Mouse (Mus musculus): ENCODE measurements around the gene Snapc4. TPM values are rescaled to one million over a fixed set of nuclear protein-coding genes. Genes with fewer than 3 reads are reported as not detected.
A peak's percentile ranks its signal among the peaks of the same experiment; 100 is the strongest.

Gene Snapc4
- polyA plus RNA-seq, 1 experiment from 2014 or later, result 32.8 TPM

DNA sequence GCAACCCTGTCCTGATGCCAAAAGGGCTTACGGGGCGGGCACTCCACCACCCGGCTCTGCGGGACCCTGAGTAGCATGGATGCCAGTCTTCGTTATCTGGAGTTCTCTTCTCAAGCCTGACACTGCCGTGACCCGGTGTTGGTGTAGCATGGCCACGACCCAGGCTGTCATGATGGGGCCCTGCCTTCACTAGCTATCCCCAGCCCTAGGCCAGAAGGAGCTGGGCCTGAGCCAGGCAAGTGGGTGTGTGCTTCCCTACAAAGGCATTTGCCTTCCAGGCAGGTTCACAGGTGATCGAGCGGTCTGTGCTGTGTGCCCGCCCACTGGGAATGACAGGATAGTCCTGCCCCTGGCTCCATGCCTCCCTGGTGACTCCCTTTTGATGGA is 64.5 kb downstream of the Snapc4 start:
- Histone ChIP-seq H3K27me3 (ENCODE audit: insufficient read depth, low read length) (no peaks in the 10 kb centered on the region), H3K9me3 (ENCODE audit: low read depth, low read length) (no peaks in the 10 kb centered on the region), H3K27ac (ENCODE audit: low read depth) (peak overlapping the region; percentile 99), H3K4me1 (ENCODE audit: insufficient read depth) (peaks cover 34% of the 10 kb centered on the region), H3K9ac (peak overlapping the region; percentile 92), H3K4me2 (peak overlapping the region; percentile 92), H3K36me3 (ENCODE audit: insufficient read depth) (peaks cover 17% of the 10 kb centered on the region; the same call in 1 of the 2 replicates), H3K4me3 (ENCODE audit: low read depth, low read length) (peak overlapping the region; percentile 87)
- no peak for TF ChIP-seq CTCF (IDR thresholded peaks at IDR 0.05; ENCODE audit: low read depth)
- 0% methylated on average over 11 of the region's 11 CpGs for WGBS
- DNase-seq (peak; percentile 70), ATAC-seq (ENCODE audit: insufficient read depth) (peak; percentile 13)

DNA sequence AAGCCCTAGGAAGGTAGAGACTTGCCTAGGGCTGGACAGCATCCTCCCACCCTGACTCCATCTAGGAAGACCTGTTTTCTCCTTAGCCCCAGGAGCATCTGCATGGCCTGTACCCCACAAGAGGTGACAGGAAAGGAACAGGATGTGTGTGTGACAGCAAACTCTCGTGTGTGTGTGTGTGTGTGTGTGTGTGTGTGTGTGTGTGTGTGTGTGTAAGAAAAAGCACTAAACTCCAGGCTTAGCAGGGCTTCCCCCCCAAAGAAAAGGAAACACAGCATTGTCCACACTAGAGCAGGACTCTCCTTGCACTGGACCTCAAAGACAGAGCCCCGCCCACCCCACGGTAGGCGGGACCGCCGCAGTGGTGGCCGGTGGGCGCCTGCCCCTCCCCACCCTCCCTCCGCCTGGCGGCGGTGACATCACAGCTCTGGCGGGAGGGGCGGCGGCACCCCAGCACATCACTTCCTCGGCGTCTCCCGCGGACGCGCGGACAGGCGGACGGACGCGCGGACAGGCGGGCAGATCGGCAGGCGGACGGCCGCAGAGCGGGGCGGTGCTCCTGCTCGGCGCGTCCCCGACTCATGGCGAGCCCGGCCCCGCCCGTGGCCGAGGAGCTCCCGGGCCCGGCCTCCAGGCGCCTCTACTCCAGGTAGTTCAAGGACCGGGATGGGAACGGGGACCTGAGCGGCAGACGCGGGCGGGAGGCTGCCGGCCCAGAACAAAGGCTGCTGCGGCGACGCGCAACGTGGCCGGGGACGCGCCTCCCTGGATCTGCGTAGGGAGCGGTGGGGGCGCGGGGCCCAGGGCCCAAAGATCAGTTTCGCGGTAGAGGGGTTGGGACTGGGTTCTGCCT is 65.2 kb downstream of the Snapc4 start, which contains the start of gene Gpsm1:
Gene Gpsm1 (plus strand): TSS at position 444 of the 853 bp plus-strand sequence.
- peak; percentile 68 for ATAC-seq (ENCODE audit: insufficient read depth)
- H3K36me3 ChIP-seq (ENCODE audit: insufficient read depth), result peaks cover 17% of the 10 kb centered on the region; the same call in 1 of the 2 replicates
- peak within 1 kb of the TSS; percentile 87 for H3K4me3 ChIP-seq (ENCODE audit: low read depth, low read length)
- H3K9ac ChIP-seq, result peak within 1 kb of the TSS; percentile 92
- TF ChIP-seq CTCF (IDR thresholded peaks at IDR 0.05; ENCODE audit: low read depth), result no peak
- H3K4me2 ChIP-seq, result peak within 1 kb of the TSS; percentile 92
- H3K9me3 ChIP-seq (ENCODE audit: low read depth, low read length), result no peaks in the 10 kb centered on the region
- H3K4me1 ChIP-seq (ENCODE audit: insufficient read depth), result peaks cover 34% of the 10 kb centered on the region
- WGBS, result under 1% methylated on average over 62 of the region's 66 CpGs
- peak; percentile 95 for DNase-seq
- H3K27me3 ChIP-seq (ENCODE audit: insufficient read depth, low read length), result no peaks in the 10 kb centered on the region
- peak within 1 kb of the TSS; percentile 99 for H3K27ac ChIP-seq (ENCODE audit: low read depth)

DNA sequence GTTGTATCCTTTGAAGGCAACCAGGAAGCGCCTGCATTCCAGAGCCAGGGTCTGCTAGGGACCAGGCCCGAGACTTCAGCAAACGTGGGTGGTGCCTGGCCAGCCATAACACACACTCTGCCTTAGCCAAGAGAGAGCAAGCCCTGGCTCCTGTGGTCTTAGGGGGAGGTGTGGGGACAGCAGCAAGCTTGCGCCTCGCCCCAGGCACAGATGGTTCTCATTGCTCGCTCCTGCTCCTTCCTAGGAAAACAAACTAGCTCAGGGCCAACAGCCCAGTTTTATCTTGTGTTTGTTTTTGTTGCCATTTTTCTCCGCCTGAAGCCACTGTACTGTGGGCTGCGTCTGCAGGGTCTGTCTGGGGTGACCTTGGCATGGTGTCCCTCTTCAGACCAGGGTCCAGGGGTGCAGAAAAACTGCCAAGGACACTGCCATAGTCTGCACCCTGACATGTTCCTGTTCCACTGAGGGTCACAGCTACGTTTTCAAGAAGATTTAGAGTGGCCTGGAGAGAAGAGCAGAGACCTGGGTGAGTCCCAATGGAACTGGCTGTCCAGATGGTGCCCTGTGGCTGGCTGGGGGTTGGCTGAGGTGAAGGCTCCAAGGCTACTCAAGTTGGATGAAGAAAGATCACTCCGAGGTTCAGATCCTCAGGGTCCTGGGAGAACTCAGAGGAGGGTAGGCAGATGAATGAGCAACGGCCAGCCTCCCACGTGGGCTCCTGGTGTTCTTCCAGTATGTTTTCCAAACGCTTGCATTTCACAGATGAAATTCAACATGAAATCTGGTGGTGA is 66.0 kb downstream of the Snapc4 start:
- ATAC-seq (ENCODE audit: insufficient read depth) (peak; percentile 89), DNase-seq (peak; percentile 96)
- Histone ChIP-seq H3K27me3 (ENCODE audit: insufficient read depth, low read length) (no peaks in the 10 kb centered on the region), H3K4me2 (peak overlapping the region; percentile 92), H3K4me1 (ENCODE audit: insufficient read depth) (peaks cover 34% of the 10 kb centered on the region), H3K9me3 (ENCODE audit: low read depth, low read length) (no peaks in the 10 kb centered on the region), H3K36me3 (ENCODE audit: insufficient read depth) (peaks cover 11% of the 10 kb centered on the region; the same call in 1 of the 2 replicates), H3K27ac (ENCODE audit: low read depth) (peak overlapping the region; percentile 99), H3K4me3 (ENCODE audit: low read depth, low read length) (peak overlapping the region; percentile 87), H3K9ac (peak overlapping the region; percentile 92; the same call in 1 of the 2 replicates)
- TF ChIP-seq CTCF (IDR thresholded peaks at IDR 0.05; ENCODE audit: low read depth), result no peak
- WGBS, result 27% methylated on average over 13 of the region's 13 CpGs

DNA sequence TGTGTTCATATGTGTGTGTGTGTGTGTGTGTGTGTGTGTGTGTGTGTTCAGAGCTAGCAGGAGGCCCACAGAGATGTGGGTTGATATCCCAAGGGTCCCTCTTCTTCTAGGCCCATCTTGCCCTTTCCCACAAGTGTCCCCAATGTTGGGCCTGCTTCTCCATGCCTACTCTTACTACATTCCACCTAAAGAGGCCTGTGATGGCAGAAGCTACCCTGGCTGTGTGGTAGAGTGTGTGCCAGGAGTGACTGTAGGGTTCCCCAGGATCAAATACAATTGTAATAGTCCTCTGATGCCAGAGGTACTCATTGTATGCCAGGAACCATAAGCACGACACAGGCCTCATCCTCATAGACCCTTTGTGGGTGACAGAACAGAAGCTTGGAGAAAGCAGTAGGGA is 67.1 kb downstream of the Snapc4 start:
- no peak overlapping the region for H3K9ac ChIP-seq
- no peak overlapping the region for H3K4me3 ChIP-seq (ENCODE audit: low read depth, low read length)
- no peaks in the 10 kb centered on the region for H3K27me3 ChIP-seq (ENCODE audit: insufficient read depth, low read length)
- ATAC-seq (ENCODE audit: insufficient read depth), result no peak
- peaks cover 1% of the 10 kb centered on the region; the same call in 1 of the 2 replicates for H3K36me3 ChIP-seq (ENCODE audit: insufficient read depth)
- no peak overlapping the region for H3K4me2 ChIP-seq
- H3K9me3 ChIP-seq (ENCODE audit: low read depth, low read length), result no peaks in the 10 kb centered on the region
- no peak for TF ChIP-seq CTCF (IDR thresholded peaks at IDR 0.05; ENCODE audit: low read depth)
- H3K4me1 ChIP-seq (ENCODE audit: insufficient read depth), result peaks cover 39% of the 10 kb centered on the region
- WGBS, result 69% methylated on average over 1 of the region's 1 CpGs
- no peak for DNase-seq
- peak overlapping the region; percentile 99 for H3K27ac ChIP-seq (ENCODE audit: low read depth)

DNA sequence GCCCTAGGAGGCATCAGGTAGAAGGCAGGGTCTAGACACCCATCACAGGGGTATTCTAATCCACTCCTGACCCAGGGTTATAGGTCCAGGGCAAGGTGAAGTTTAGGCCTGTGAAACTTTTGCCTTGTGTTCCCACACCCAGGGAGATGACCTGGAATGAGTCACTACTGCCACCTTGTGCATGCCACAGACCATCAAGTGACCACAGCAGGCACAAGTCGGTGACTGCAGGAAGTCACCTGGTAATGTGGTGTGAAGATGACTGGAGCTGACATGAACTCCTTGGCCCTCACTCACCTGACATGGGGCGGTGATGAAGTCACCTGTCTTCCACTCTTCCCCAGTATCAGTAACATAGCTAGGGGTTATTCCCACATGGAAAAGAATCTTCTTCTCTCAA is 67.6 kb downstream of the Snapc4 start:
- peak; percentile 54 for TF ChIP-seq CTCF (IDR thresholded peaks at IDR 0.05; ENCODE audit: low read depth)
- no peaks in the 10 kb centered on the region for H3K36me3 ChIP-seq (ENCODE audit: insufficient read depth)
- no peak overlapping the region for H3K27ac ChIP-seq (ENCODE audit: low read depth)
- H3K9me3 ChIP-seq (ENCODE audit: low read depth, low read length), result no peaks in the 10 kb centered on the region
- H3K4me3 ChIP-seq (ENCODE audit: low read depth, low read length), result no peak overlapping the region
- WGBS, result 48% methylated on average over 2 of the region's 2 CpGs
- H3K9ac ChIP-seq, result no peak overlapping the region
- no peak overlapping the region for H3K4me2 ChIP-seq
- ATAC-seq (ENCODE audit: insufficient read depth) (no peak), DNase-seq (no peak)
- no peaks in the 10 kb centered on the region for H3K27me3 ChIP-seq (ENCODE audit: insufficient read depth, low read length)
- peaks cover 38% of the 10 kb centered on the region for H3K4me1 ChIP-seq (ENCODE audit: insufficient read depth)

Other genes with a start within 250 kb of the Snapc4 start
- gene Lhx3, start 172.4 kb downstream of the Snapc4 start, polyA plus RNA-seq (2014; fragmentation: Nextera tagmentation; extraction: Ambion mirVana), result 0.27 TPM in 1 of 2 replicates, not detected in the other
- 25.8 and 26.1 TPM in 2 replicates for gene Qsox2, start 143.1 kb downstream of the Snapc4 start, polyA plus RNA-seq (2014; fragmentation: Nextera tagmentation; extraction: Ambion mirVana)
- gene Ccdc187, start 86.1 kb downstream of the Snapc4 start, polyA plus RNA-seq (2014; fragmentation: Nextera tagmentation; extraction: Ambion mirVana), result 0.28 and 0.36 TPM in 2 replicates
- gene Gpsm1, start 65.1 kb downstream of the Snapc4 start, polyA plus RNA-seq (2014; fragmentation: Nextera tagmentation; extraction: Ambion mirVana), result 37.9 and 40.5 TPM in 2 replicates
- gene Dnlz, start 28.5 kb downstream of the Snapc4 start, polyA plus RNA-seq (2014; fragmentation: Nextera tagmentation; extraction: Ambion mirVana), result 29.1 and 32.1 TPM in 2 replicates
- 2.4 and 2.8 TPM in 2 replicates for gene Card9, start 19.7 kb downstream of the Snapc4 start, polyA plus RNA-seq (2014; fragmentation: Nextera tagmentation; extraction: Ambion mirVana)
- 103 and 116 TPM in 2 replicates for gene Entr1, start 8.7 kb upstream of the Snapc4 start, polyA plus RNA-seq (2014; fragmentation: Nextera tagmentation; extraction: Ambion mirVana)
- 97.4 and 104 TPM in 2 replicates for gene Pmpca, start 8.7 kb upstream of the Snapc4 start, polyA plus RNA-seq (2014; fragmentation: Nextera tagmentation; extraction: Ambion mirVana)
- 18.6 and 22.4 TPM in 2 replicates for gene Inpp5e, start 28.6 kb upstream of the Snapc4 start, polyA plus RNA-seq (2014; fragmentation: Nextera tagmentation; extraction: Ambion mirVana)
- 36.0 and 36.5 TPM in 2 replicates for gene Sec16a, start 64.6 kb upstream of the Snapc4 start, polyA plus RNA-seq (2014; fragmentation: Nextera tagmentation; extraction: Ambion mirVana)
- 37.7 and 44.0 TPM in 2 replicates for gene Notch1, start 136.0 kb upstream of the Snapc4 start, polyA plus RNA-seq (2014; fragmentation: Nextera tagmentation; extraction: Ambion mirVana)
- 269 and 311 TPM in 2 replicates for gene Egfl7, start 199.4 kb upstream of the Snapc4 start, polyA plus RNA-seq (2014; fragmentation: Nextera tagmentation; extraction: Ambion mirVana)
- gene Gm20532, start 206.0 kb upstream of the Snapc4 start, polyA plus RNA-seq (2014; fragmentation: Nextera tagmentation; extraction: Ambion mirVana), result not detected in 2 replicates
- 30.2 and 32.9 TPM in 2 replicates for gene Agpat2, start 223.8 kb upstream of the Snapc4 start, polyA plus RNA-seq (2014; fragmentation: Nextera tagmentation; extraction: Ambion mirVana)
- 28.3 and 30.0 TPM in 2 replicates for gene Fam69b, start 247.8 kb upstream of the Snapc4 start, polyA plus RNA-seq (2014; fragmentation: Nextera tagmentation; extraction: Ambion mirVana)

All from lung, embryonic 14.5 days (tissue).